Mouse (Mus musculus) activated CD4-positive, CD25-positive, alpha-beta regulatory T cell, adult 4 months (primary cell): Measurements from ENCODE around the gene Otulinl. TPM values are rescaled to one million over a fixed set of nuclear protein-coding genes. Genes with fewer than 3 reads are reported as not detected.

Source experiments
- ATAC-seq: one replicate; pipeline ENCODE4 v1.8.0; 2017
- polyA plus RNA-seq, 2 experiments: library from polyadenylated mRNA; unstranded; fragments of 100-300 nt; shearing (Covaris generic); gene quantifications; one replicate each; pipeline ENCODE4 v1.2.1; 2017

Otulinl gene
- polyA plus RNA-seq, 2 experiments from 2014 or later = 160 to 175 TPM

DNA sequence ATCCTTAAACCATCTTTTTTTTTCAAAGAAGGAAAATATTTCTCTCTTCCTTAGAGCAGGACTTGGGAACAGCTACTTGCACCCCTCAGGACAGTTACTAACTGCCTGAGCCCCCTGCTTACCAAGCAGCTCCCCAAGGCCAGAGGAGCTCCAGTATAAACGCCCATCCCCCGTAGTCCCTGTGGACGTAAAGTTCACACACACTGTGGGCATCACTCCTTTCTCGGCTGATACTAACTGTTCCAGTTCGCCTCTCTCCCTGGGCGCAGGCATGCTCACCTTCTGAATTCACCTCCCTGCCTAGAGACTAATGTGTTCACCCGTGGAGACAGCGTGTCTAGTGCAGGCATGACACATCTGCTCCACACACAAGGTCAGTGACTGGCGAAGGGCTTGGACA is 2.9 kb downstream of the Otulinl start:
- no peak for ATAC-seq

GRCm38 (mm10) chr15:27677801-27678200 is 3.6 kb downstream of the Otulinl start:
- no peak for ATAC-seq

DNA sequence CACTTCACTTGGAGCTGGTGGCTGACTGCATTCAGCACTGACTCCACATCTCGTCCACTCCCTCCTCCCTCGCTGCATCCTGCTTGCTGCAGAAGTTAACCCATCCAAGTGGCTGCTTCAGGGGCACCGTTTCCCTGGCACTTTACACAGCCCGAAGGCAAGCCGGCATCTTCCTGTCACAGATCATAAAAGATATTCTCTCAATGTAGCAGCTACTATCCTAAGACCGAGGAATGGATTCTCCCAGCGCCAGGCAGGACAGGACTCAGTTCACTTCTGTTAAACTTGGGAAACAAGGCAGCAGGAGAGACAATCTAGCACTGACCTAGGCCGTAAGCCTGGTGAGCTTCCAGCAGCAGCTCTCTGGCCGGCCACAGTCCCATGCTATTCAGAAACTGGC is 5.2 kb downstream of the Otulinl start:
- ATAC-seq = no peak

DNA sequence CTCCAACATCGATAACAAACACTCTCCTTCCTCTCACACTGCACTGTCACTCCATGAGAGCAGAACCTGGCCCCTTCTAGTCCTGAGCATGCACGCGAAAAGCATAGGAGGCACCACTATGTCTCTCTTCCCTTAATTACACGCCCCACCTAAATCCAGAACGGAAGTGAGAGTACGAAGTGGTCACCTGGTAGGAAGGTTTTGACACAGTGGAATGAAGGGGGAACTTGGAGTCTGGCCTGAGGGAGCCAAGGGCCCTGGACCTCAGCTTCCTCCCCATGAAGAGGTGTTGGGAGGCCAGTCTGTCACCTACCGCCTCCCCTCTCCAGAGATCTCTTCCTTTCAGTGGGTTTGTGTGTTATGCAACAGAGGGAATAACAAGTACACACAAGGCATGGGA is 6.3 kb downstream of the Otulinl start:
- no peak for ATAC-seq

- no peak for ATAC-seq
These were observed 7.3 kb downstream of the Otulinl start for GRCm38 (mm10) chr15:27674041-27674440.

DNA sequence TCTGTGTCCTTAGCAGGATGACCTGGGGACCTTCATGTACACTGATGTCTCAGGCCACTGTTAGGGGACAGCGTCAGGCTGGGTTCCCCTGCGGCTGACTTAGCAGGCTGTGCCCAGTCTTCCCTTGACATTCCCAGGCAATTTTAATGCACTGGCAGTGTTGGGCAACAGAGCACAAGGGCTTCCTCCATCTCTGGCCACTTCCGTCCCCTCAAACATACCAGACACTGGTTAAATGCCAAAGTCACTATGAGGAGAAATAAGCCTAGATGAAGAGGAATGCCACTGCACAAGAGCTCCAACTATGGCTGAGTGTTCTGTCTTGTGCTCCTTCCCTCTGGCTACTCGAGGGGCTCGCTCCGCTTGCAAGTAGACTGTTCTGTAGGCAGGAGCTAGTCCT is 8.2 kb downstream of the Otulinl start:
- no peak for ATAC-seq

DNA sequence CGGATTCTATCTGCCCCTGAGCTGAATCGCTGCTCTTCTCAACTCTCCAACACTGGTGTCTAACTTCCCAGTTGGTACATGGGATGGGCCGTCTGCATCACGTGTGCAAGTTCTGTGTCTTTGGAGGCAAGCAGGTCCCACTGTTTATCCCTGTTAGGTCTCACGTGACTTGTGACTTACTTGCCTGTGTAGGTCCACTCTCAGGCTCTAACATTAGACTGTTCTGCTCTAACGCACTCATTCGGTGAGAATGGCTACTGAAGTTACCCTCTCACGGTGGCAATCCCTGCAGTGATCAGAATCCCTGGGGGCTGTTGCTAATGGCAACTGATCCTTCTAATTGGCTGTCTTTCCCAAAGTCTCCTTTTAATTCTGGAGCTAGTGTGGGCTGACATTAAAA is 9.1 kb downstream of the Otulinl start:
- no peak for ATAC-seq

DNA sequence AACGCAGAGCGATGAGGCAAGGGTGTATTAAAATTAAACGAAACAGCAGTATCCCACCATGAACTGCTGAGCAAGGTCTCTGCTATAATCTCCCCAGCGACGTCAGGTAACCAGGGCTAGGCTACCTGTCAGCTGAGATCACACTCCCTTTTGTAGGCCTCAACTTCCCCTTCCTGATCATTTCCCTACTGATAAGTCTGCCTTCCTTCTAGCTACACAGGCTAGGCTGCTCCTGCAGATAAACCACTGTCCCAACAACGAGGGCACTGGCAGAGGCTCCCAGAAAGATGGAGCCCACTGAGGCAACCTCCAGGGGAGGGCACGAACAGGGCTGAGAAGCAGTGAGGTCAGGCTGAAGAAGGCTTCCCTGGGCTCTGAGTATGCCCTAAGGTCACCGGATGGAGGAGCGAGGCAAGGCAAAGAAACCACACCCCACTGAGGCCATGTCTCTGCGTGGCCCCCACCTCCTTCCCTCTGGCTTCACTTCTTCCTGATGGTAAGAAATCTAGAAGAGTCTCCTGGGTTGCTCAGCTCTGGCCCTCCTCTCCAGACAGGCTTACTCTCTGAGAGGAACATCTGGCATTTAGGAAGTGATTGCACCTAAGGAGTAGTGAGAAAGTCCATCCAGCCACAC is 9.7 kb downstream of the Otulinl start:
- peak; percentile 18 for ATAC-seq

DNA sequence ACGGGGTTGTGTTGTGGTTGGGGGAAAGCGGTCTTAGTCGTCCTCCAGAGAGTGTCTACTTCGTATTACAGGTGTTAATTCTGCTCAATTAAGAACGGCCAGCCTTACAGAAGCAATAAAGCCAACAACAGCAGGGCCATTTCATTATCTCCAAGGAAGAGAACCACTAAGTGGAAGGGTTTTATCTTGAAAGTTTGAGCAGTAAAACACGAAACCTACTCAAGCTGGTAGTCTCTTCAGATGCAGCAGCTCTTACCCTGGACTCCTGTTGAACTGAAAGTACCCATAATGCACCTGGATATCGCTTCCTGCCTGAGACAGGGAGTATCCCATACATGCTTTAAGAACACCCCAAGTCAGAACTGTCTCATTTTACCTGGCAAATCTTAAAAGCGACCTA is 10.7 kb downstream of the Otulinl start:
- ATAC-seq = peak; percentile 60

- peak; percentile 18 for ATAC-seq
These were observed 11.4 kb downstream of the Otulinl start for GRCm38 (mm10) chr15:27669931-27670411.

DNA sequence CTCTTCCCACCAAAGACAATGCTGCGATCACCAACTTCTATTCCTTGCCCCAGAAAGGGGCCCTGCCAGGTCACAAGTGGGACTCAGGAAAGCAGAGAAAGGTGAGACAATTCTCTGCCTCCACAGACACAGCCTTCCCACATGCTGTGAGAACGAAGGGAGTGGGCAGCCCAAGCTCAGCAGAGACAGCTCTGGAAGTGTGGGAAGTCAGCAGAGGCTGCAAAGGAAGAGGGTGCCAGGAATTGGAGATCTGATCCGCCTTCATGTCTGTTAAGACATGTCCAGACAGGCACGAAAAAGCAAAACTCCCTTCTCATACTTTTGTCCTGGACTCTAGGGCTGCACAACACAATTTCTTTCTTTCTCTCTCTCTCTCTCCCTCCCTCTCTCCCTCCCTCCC is 12.1 kb downstream of the Otulinl start:
- no peak for ATAC-seq

GRCm38 (mm10) chr15:27668557-27668956 is 12.8 kb downstream of the Otulinl start:
- ATAC-seq = no peak

DNA sequence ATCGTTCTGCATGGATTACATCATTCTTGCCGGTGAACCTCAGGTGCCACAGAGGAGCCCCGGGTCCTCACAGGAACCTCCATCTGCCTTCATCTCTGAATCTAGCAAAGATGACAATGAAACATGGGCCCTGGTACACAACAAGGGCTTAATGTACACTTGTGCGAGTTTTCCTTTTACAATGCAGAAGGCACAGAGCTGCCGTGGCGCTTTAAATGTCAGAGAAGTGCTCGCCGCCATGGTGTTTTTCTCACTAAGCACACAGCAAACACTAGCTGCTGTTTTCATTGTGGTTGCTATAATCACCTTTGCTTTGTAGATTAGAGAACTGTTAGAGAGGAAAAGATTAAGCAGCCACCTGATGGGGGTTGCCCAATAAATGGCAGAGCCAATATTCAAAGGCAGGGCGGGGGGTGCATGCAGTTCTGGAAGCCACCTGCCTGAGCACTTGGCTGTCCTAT is 13.3 kb downstream of the Otulinl start:
- peak; percentile 44 for ATAC-seq

DNA sequence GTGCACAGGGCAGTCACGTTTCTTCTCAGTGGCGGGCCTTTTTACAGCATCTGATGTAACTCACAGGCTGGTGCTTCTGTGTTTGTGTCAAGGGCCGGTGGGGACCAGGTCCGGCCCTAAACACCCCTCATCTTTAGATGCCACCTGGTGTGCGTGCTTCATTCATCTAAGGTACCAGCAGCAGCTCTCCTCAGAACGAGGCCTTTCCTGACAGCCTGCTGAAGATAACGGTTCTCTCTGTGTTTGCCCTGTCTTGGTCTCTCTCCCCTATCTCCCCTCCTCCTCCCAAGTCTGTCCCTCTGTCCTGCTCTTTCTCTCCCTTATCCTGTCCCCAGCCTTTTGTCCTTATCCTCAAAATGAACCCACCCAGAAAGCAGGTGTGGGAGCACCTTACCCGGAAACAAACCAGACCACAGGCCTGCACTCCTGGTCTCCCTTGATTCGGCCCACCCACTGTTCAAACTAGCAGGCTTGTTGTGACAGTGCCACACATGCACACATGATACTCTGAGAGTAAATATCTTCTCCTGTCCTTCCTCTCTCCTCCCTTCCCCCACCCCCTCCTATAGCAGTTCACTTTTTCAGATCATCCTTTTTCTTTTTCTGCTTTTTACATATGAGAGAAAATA is 14.4 kb downstream of the Otulinl start:
- ATAC-seq = no peak

DNA sequence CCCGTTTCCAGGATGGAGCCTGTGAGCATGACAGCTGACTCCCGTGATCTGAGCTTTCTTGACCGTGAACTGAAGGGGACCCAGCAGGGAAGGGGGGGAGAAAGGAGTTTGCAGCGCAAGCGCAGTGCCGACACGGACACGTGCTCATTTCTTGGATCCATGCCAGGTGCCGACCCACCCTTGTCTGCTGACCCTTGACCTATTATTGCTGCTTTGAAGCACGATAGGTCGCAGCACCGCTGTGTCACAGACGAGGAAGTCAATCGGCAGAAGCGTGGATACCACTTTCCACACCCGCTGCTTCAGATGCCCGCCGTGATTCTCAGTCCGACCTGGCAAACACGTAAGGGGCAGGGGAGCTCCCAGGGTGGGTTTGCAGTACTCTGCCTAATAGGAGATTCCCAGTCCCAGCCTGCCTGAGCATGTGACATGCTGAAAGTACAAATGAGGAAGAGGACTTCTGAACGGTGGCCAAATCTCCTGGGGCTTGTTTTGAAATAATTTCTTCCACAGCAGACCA is 15.9 kb downstream of the Otulinl start:
- no peak for ATAC-seq

GRCm38 (mm10) chr15:27664126-27664525 is 17.3 kb downstream of the Otulinl start:
- ATAC-seq = no peak

- ATAC-seq = no peak
These were observed 18.7 kb downstream of the Otulinl start for GRCm38 (mm10) chr15:27662699-27663098.

DNA sequence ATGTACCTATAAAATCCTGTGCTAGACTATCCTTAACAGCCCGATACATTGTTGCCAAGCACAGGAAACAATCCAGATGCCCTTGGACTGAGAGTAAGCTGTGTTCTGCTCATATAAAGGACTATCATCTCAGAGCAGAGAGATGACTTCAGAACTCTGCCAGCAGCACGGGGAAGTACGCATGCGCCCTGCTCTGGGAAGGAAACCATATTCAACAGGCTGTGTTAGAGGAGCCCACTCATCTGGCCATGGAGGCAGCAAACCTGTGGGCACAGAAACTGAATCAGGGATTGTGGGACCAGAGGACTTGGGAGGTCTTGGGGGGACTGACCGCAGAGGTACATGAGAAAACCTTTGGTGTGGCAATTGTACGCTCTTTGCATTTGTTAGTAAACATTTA is 19.7 kb downstream of the Otulinl start:
- ATAC-seq = peak; percentile 5

GRCm38 (mm10) chr15:27659592-27660244 is 21.7 kb downstream of the Otulinl start:
- ATAC-seq = peak; percentile 88

- ATAC-seq = no peak
These were observed 22.2 kb downstream of the Otulinl start for GRCm38 (mm10) chr15:27659143-27659542.

GRCm38 (mm10) chr15:27658356-27658755 is 23.0 kb downstream of the Otulinl start:
- ATAC-seq = no peak

GRCm38 (mm10) chr15:27657866-27658265 is 23.5 kb downstream of the Otulinl start:
- ATAC-seq = no peak

DNA sequence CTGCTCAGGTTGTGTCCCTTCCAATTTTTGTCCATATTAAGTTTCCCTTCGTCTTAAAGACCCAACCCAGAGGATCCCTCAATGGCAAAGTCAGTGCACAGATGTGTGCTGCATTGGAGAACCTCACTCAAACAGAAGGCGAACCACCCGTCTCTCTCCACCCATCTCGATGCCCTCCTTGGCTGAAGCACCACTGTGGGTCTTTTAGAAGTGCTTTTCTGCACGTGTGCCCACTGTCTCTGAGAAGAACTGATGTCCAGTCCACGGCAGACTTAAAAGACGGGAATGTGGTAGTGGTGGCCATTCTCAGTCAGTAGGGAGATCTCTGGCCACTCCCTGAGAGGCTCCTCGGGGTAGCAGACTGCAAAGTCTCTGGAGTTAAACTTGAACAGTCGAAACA is 24.8 kb downstream of the Otulinl start:
- ATAC-seq = no peak

- no peak for ATAC-seq
These were observed 26.4 kb downstream of the Otulinl start for GRCm38 (mm10) chr15:27655015-27655414.
